Comparison of ENCODE assay signal across 8 mouse cellular contexts in genomic region chr5:114647211-114647974, GRCm38 (mm10). TPM values are rescaled to one million over a fixed set of nuclear protein-coding genes. Genes with fewer than 3 reads are reported as not detected.
DNase-seq lines count a peak whose midpoint lies in the region; ATAC-seq and TF ChIP-seq lines count a peak whose summit lies in the region.

No protein-coding gene starts in this region.

- peaks cover 8% of the 10 kb centered on the region for H3K4me1 ChIP-seq in forebrain, embryonic 11.5 days (replicated peaks; ENCODE audit: control insufficient read depth, insufficient read depth, low read length)
- peaks cover 13% of the 10 kb centered on the region for H3K4me1 ChIP-seq in intestine, embryonic 14.5 days (replicated peaks; ENCODE audit: control insufficient read depth, insufficient read depth, low read length)
- H3K4me1 ChIP-seq in liver, postnatal 0 days (ENCODE audit: insufficient read depth) = peaks cover 10% of the 10 kb centered on the region
- H3K4me1 ChIP-seq in neural tube, embryonic 13.5 days (replicated peaks) = peaks cover 35% of the 10 kb centered on the region

- no peak overlapping the region for H3K27ac ChIP-seq in forebrain, embryonic 11.5 days (ENCODE audit: low read depth, low read length)
- no peak overlapping the region for H3K27ac ChIP-seq in intestine, embryonic 14.5 days (ENCODE audit: low read depth)
- H3K27ac ChIP-seq in liver, postnatal 0 days (ENCODE audit: low read depth) = no peak overlapping the region
- no peak overlapping the region; the same call in 1 of the 2 replicates for H3K27ac ChIP-seq in neural tube, embryonic 13.5 days (replicated peaks)

- peak; percentile 66 for ATAC-seq in forebrain, embryonic 11.5 days (replicated peaks; ENCODE audit: low FRiP score)
- ATAC-seq in intestine, embryonic 14.5 days (replicated peaks; ENCODE audit: low FRiP score, low TSS enrichment, low read depth) = peak; percentile 70
- peak; percentile 71 for ATAC-seq in liver, postnatal 0 days
- peak; percentile 76 for ATAC-seq in neural tube, embryonic 13.5 days (ENCODE audit: low read depth)

- no peaks in the 10 kb centered on the region; the same call in 1 of the 2 replicates for H3K27me3 ChIP-seq in forebrain, embryonic 11.5 days (ENCODE audit: control insufficient read depth, insufficient read depth, low read length)
- peaks cover 4% of the 10 kb centered on the region; the same call in 1 of the 2 replicates for H3K27me3 ChIP-seq in intestine, embryonic 14.5 days (replicated peaks; ENCODE audit: control insufficient read depth, insufficient read depth, low read length)
- no peaks in the 10 kb centered on the region for H3K27me3 ChIP-seq in liver, postnatal 0 days (ENCODE audit: insufficient read depth, low read length)
- H3K27me3 ChIP-seq in neural tube, embryonic 13.5 days = peaks cover 22% of the 10 kb centered on the region

- intact Hi-C loops in left cerebral cortex, postnatal 14 days (cut with DNase I) = no loop called here

- peak overlapping the region; percentile 56 for H3K4me2 ChIP-seq in forebrain, embryonic 11.5 days (ENCODE audit: low read depth, low read length, severe bottlenecking)
- peak overlapping the region; percentile 65 for H3K4me2 ChIP-seq in intestine, embryonic 14.5 days (ENCODE audit: low read length)
- peak overlapping the region; percentile 63 for H3K4me2 ChIP-seq in liver, postnatal 0 days (ENCODE audit: low read depth, low read length)
- H3K4me2 ChIP-seq in neural tube, embryonic 13.5 days = peak overlapping the region; percentile 56

- 2% methylated on average over 27 of the region's 27 CpGs for WGBS in forebrain, embryonic 11.5 days
- WGBS in intestine, embryonic 14.5 days = 4% methylated on average over 27 of the region's 27 CpGs
- WGBS in liver, postnatal 0 days (ENCODE audit: insufficient replicate concordance) = 4% methylated on average over 27 of the region's 27 CpGs
- 3% methylated on average over 27 of the region's 27 CpGs for WGBS in neural tube, embryonic 13.5 days

- no peaks in the 10 kb centered on the region for H3K9me3 ChIP-seq in forebrain, embryonic 11.5 days (ENCODE audit: control insufficient read depth, low read length)
- H3K9me3 ChIP-seq in intestine, embryonic 14.5 days (ENCODE audit: control insufficient read depth, low read length) = no peaks in the 10 kb centered on the region
- H3K9me3 ChIP-seq in liver, postnatal 0 days (ENCODE audit: low read length) = no peaks in the 10 kb centered on the region
- no peaks in the 10 kb centered on the region for H3K9me3 ChIP-seq in neural tube, embryonic 13.5 days

- peak overlapping the region; percentile 39 for H3K9ac ChIP-seq in forebrain, embryonic 11.5 days (ENCODE audit: low read length)
- H3K9ac ChIP-seq in intestine, embryonic 14.5 days (ENCODE audit: low read length) = peak overlapping the region; percentile 37
- no peak overlapping the region; the same call in 1 of the 2 replicates for H3K9ac ChIP-seq in liver, postnatal 0 days (replicated peaks)
- peak overlapping the region; percentile 51 for H3K9ac ChIP-seq in neural tube, embryonic 13.5 days

- no peak for TF ChIP-seq EP300 in liver, postnatal 0 days (IDR thresholded peaks at IDR 0.05; ENCODE audit: low read depth)

- no peak for TF ChIP-seq CTCF in liver, postnatal 0 days (IDR thresholded peaks at IDR 0.05; ENCODE audit: low read depth)

- DNase-seq in cerebellum, adult 18-20 months = peak; percentile 27 to 33
- DNase-seq in cerebellum, adult 11 months = no peak
- peak; percentile 90 for DNase-seq in R1 (ENCODE audit: low read depth, low spot score)
- DNase-seq in forebrain, embryonic 11.5 days (ENCODE audit: low spot score) = peak; percentile 71
- DNase-seq in intestine, embryonic 14.5 days (ENCODE audit: low spot score) = peak; percentile 75
- no peak for DNase-seq in liver, postnatal 0 days
- no peak for DNase-seq in left cerebral cortex, postnatal 14 days (ENCODE audit: low spot score in 2 of 2)

- H3K36me3 ChIP-seq in forebrain, embryonic 11.5 days (ENCODE audit: control insufficient read depth, insufficient read depth, low read length) = no peaks in the 10 kb centered on the region
- no peaks in the 10 kb centered on the region for H3K36me3 ChIP-seq in intestine, embryonic 14.5 days (ENCODE audit: control insufficient read depth, insufficient read depth, low read length)
- H3K36me3 ChIP-seq in liver, postnatal 0 days (replicated peaks; ENCODE audit: insufficient read depth, low read length) = no peaks in the 10 kb centered on the region
- no peaks in the 10 kb centered on the region for H3K36me3 ChIP-seq in neural tube, embryonic 13.5 days

- peak overlapping the region; percentile 17 for H3K4me3 ChIP-seq in forebrain, embryonic 11.5 days (ENCODE audit: low read depth, low read length)
- peak overlapping the region; percentile 30 for H3K4me3 ChIP-seq in intestine, embryonic 14.5 days (ENCODE audit: low read depth, low read length)
- peak overlapping the region; percentile 17 for H3K4me3 ChIP-seq in liver, postnatal 0 days (ENCODE audit: low read depth, low read length)
- peak overlapping the region; percentile 27 for H3K4me3 ChIP-seq in neural tube, embryonic 13.5 days

RNA-seq across cellular contexts. Expression of gene Trpv4, which starts 10.8 kb away (rescaled TPM):
- 0.17 and 0.53 TPM in 2 replicates for polyA plus RNA-seq in forebrain, embryonic 11.5 days (2014; fragmentation: Nextera tagmentation; extraction: Ambion mirVana)
- 0.59 and 0.83 TPM in 2 replicates for polyA plus RNA-seq in intestine, embryonic 14.5 days (2014; fragmentation: Nextera tagmentation; extraction: Ambion mirVana)
- polyA plus RNA-seq in liver, postnatal 0 days (2015; fragmentation: Nextera tagmentation; extraction: Ambion mirVana) = 0.32 and 0.38 TPM in 2 replicates
- 0.81 and 1.5 TPM in 2 replicates for polyA plus RNA-seq in neural tube, embryonic 13.5 days (2015; fragmentation: Nextera tagmentation; extraction: Ambion mirVana)
- 1 to 10 TPM; 2.0 to 2.2 TPM for total RNA-seq in left cerebral cortex, postnatal 14 days (2021)

RNA-seq across cellular contexts. Expression of gene Gltp, which starts 43.4 kb away (rescaled TPM):
- 78.3 and 81.9 TPM in 2 replicates for polyA plus RNA-seq in forebrain, embryonic 11.5 days (2014; fragmentation: Nextera tagmentation; extraction: Ambion mirVana)
- polyA plus RNA-seq in intestine, embryonic 14.5 days (2014; fragmentation: Nextera tagmentation; extraction: Ambion mirVana) = 74.7 and 77.0 TPM in 2 replicates
- 23.1 and 23.8 TPM in 2 replicates for polyA plus RNA-seq in liver, postnatal 0 days (2015; fragmentation: Nextera tagmentation; extraction: Ambion mirVana)
- polyA plus RNA-seq in neural tube, embryonic 13.5 days (2015; fragmentation: Nextera tagmentation; extraction: Ambion mirVana) = 41.4 and 48.5 TPM in 2 replicates
- 10 to 100 TPM; 32.1 to 39.2 TPM for total RNA-seq in left cerebral cortex, postnatal 14 days (2021)

Comparison
In these comparisons a context has a peak if more than half of its experiments do, and no peak if none do; other contexts are left out.
1. DNase-seq: peak in cerebellum, adult 18-20 months (2 of 2), R1 (single experiment), forebrain, embryonic 11.5 days (single experiment) and intestine, embryonic 14.5 days (single experiment); none in cerebellum, adult 11 months (single experiment), liver, postnatal 0 days (single experiment) and left cerebral cortex, postnatal 14 days (0 of 2).
2. Peak in every context shown above with its lines, with median percentiles within 50 percentile points of each other: ATAC-seq, H3K4me2 ChIP-seq and H3K4me3 ChIP-seq.